Mouse (Mus musculus): ENCODE results near the gene Eprs.

Gene Eprs

DNA sequence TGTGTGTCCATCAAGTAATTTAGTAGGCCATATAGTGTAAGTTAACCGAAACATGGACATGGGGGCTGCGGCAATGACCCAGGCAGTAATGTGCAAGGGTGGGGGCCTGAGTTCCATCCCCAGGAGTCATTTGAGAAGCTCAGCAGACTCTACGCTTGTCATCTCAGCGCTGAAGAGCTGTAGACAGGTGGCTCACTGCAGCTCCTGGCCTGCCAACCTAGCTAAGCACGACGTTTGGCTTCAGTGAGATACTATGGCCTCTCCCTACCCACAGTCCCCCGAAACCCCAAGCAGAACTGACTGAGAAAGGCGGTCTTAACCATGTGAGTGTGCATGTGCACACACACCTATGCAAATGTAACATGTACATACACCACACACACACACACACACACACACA is 88.2 kb downstream of the Eprs start:
- DNase-seq (ENCODE audit: low read depth, low spot score) = no peak

DNA sequence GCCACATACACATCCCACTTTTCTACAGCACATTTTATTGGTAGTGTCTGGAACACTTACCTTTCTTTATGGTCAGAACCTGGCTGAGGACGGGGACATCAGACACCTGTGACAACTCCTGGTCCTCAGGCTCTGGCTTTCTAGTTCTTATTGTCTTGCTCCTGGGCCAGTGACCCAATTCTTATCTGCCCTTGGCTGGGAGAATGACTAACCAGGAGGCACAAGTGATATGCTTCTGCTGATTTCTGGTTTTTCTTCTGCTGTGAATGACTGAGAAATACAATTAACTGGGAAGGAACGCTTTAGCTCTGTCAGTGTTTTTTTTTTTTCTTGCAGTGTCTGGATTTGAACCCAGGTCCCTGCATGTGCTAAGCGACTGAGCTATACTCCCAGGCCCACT is 88.7 kb downstream of the Eprs start:
- DNase-seq (ENCODE audit: low read depth, low spot score) = no peak

DNA sequence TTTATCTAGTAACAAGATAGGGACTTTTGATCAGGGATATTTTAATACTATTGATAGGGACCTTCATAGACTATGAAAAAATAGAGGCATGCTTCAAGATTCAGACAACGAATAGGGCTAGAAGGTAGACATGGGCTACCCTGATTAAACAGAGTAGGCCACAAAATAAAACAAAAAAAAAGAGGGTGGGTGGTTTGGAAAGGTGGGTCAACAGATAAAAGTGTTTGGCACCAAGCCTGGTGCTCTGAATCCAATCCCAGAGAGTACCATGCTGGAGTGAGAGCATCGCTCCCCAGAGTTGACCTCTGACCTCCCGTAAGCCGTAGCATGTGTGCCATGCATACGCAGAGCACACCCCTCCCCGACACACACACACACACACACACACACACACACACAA is 89.6 kb downstream of the Eprs start:
- no peak for DNase-seq (ENCODE audit: low read depth, low spot score)

DNA sequence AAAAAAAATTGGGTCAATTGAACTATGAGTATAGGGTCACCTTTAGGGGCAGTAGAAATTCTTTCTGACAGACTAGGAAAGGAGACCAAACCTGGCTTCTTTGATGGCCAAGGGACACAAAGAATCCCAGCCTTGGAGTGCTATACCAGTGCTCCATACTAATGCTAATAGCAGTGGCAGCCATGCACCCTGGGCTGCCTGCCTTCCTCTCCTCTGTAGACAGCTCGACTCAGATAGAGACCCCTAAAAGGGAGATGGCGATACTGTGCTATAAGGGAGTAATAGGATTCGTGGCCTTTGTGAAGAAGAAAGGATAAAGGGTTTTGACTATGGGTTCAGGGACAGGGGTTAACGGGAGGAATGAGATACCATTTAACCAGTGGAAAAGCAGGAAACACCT is 91.3 kb downstream of the Eprs start:
- DNase-seq (ENCODE audit: low read depth, low spot score) = no peak

DNA sequence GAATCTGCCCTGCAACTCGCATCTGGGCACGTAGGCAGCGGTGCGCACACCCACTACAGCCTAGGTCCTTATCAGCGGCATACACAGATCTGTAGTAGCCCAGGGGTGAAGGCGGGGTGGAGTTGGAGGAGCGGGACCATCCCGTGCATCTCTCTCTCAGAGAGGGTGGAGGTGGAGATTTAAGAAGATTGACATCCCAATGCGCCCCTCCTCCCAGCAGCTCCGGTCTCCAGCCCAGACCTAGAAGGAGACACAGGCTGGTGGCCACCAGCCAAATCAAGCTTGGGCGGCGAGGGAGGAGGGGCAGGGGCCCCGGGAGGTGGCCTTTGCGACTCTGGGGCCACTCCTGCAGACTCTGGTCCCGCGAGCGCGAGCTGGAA is 91.7 kb downstream of the Eprs start, which contains the start of gene Slc30a10:
Gene Slc30a10 (plus strand): TSS at position 274 of the 380 bp plus-strand sequence.
- no peak for DNase-seq (ENCODE audit: low read depth, low spot score)

DNA sequence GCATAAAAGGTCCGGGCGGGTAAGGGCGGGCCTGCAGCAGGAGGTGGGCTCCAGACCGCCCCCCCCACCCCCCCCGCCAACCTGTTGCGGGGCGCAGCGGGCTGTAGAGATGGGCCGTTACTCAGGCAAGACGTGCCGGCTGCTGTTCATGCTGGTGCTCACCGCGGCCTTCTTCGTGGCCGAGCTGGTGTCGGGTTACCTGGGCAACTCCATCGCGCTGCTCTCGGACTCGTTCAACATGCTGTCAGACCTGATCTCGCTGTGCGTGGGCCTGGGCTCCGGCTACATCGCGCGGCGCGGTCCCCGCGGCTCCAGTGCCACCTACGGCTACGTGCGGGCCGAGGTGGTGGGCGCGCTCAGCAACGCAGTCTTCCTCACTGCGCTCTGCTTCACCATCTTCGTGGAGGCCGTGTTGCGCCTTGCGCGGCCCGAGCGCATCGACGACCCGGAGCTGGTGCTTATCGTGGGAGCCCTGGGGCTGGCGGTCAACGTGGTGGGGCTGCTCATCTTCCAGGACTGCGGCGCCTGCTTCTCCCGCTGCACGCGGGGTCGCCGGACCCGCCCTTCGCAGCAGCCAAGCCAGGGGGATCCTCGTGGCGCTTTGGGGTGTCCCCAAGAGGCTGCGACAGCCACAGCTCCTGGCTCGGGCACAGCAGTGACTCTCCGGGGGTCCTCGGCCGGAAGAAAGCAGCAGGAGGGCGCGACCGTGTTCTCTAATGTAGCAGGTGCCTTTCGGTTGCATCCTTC is 92.3 kb downstream of the Eprs start:
- DNase-seq (ENCODE audit: low read depth, low spot score) = no peak

DNA sequence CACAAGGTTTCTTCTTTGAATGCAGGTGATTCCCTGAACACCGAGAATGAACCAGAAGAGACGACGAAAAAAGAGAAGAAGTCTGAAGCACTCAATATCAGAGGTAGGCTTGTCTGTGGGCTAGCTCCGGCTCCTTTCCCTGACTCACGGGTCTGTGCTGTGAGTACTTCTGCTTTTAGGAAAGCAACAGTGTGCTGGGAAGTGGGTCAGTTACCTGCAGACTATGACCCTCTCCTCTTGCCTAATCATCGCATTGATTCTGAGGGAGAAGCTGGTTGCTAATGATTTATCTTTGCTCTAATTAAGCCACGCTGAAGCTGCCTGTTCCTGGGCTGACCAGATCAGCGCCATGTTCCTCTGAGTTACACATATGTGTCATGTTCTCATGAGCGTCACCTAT is 93.5 kb downstream of the Eprs start:
- DNase-seq (ENCODE audit: low read depth, low spot score) = no peak

DNA sequence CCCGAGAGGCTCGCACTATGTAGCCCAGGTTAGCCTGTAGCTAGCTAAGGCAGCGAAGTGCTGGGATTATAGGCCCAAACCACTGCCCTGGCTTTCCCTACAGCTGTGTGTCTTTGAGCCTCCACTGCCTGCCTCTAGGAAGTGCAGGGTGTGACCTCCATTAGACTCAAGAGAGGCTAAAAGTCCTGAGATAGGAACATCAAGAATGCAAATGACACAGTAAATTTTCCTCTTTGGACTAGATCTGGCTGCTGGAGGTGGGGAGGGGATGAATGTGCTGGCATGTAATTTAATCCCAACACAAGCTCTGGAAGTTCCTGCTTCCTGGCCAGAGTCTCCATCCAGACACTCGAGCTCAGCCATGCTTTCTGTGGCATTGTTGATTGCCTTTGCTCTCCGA is 97.3 kb downstream of the Eprs start:
- no peak for DNase-seq (ENCODE audit: low read depth, low spot score)

DNA sequence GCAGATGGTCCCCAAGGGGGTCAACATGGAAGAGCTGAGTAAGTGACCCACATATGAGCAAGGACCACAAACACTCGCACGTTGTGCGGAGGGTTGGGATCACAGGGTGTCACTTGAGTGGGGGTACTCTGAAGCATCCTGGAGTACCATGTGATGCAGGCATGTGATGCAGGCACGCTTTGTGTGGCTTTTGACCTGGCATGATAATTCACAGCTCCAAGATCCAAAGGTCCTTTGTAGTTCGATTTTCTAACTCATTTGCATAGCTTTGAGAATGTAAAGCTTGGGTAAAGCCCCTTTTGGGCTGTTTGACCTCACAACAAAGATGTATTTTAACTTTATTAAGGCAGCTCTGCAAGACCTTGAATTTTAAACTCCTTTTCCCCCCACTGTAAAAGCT is 100.0 kb downstream of the Eprs start:
- DNase-seq (ENCODE audit: low read depth, low spot score) = no peak

DNA sequence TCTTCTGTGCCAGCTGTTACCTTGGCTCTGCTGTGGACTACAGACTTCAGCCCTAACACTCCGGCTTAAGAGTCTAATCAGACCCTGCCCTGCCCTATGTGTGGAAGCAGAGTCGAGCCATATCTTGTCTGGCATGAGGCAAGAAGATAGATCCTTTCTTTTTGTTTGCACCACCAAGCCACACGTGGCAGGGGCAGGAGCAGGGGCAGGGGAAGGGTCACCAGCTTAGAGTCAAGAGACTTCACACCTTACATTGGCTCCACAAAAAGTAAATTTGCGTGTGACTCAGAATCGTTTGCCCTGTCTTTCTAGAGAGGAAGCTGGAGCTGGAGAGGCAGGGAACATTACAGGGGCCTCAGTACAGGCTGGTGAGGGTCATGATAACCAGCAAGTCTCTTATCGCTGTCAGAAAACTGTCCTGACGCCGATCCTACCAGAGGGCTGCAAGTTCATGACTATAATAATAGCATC is 106.7 kb downstream of the Eprs start:
- DNase-seq (ENCODE audit: low read depth, low spot score) = no peak

DNA sequence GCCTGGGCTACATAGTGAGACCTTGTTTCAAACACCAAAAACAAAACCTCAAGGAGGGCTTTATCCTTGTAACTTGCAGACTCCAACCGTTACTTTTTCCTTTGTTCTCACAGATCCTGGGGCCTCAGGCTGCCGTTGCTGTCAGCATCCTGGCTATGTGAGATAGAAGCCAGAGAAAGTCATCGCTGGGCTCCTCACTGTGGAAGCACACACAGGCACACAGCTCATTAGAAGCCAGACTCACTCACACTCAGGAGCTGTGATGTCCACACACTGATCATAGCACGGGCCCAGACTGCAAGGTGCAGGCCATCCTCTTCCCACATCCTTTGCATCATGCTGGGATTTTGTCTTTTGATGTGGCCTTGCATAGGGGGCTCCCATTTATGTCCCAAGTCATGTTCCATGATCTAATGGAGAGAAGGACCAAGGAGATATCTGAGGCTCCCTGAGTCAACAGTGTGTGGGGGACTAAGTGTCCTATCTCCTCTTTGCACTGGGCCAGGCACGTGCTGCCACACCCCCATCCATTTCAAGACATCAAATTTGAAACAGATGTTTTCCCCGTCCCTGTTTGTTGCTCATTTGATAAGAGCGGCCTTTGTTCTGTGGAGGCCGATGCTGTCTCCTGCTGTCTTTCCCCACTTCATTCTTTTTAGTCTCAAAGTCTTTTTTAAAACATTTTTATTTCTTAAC is 109.3 kb downstream of the Eprs start:
- no peak for DNase-seq (ENCODE audit: low read depth, low spot score)

DNA sequence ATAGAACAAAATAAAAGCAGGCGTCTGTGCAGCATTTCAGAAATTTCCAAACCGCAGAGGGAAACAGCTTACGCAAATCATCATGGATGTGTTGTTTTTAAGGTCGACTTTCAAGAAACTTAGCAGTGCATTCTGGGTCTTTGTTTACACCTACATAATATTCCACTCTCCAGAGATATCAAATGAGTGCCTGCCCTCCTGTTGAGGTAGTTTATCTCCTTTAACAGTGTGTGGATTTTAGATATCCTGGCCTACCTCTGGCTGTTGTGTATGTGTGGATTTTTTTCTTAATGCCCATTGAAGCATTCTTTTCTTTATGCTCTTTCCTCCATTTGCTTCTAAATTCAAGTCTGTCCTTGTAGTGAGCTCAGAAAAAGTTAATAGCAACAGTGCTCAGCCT is 109.9 kb downstream of the Eprs start:
- DNase-seq (ENCODE audit: low read depth, low spot score) = no peak

DNA sequence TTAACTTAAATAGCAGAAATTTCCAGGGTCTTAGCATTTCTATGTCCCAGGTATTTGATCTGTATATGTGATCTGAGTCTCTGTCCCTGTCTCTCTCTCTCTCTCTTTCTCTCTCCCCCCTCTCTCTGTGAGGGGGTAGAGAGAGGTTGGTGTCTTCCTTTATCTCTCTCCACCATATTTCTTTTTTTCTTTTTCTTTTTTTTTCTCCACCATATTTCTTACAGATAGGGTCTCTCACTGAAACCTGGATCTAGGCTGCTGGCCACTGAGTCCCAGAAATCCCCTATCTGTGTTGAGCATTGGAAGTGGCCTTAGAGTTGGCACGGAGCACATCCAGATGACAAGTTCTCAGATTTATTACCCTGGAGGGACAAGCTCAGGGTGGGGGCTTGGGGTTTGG is 110.6 kb downstream of the Eprs start:
- no peak for DNase-seq (ENCODE audit: low read depth, low spot score)

Measured in CD4-positive, CD25-positive, alpha-beta regulatory T cell, adult 2 months (primary cell).